Mouse (Mus musculus): Measurements from ENCODE around the gene Tnfaip8l2.

GRCm38 (mm10) chr3:95159987-95160963, 18.1 kb upstream of the Tnfaip8l2 start, which contains the start of gene Sema6c:
- no peak for TF ChIP-seq CTCF (IDR thresholded peaks at IDR 0.05; ENCODE audit: low read depth, low read length)
- TF ChIP-seq POLR2A (IDR thresholded peaks at IDR 0.05; ENCODE audit: borderline replicate concordance, low read depth, low read length) = no peak

All from bone marrow macrophage, adult 2 months (primary cell).